Mouse (Mus musculus) adrenal gland, postnatal 10 days (tissue): Measurements from ENCODE around the gene 1810046K07Rik. TPM values are rescaled to one million over a fixed set of nuclear protein-coding genes. Genes with fewer than 3 reads are reported as not detected.

Experiments used
- DNase-seq: peaks from one replicate; pipeline ENCODE4 v3.0.0; 2021; ENCODE audit warnings: mixed read lengths
- total RNA-seq, 2 experiments: library from RNA; stranded (reverse); gene quantifications; 2 replicates each; pipeline ENCODE4 v1.2.3; 2021

The 1810046K07Rik gene
- total RNA-seq, 2 experiments from 2014 or later: 0.51 TPM; not detected in 1

DNA sequence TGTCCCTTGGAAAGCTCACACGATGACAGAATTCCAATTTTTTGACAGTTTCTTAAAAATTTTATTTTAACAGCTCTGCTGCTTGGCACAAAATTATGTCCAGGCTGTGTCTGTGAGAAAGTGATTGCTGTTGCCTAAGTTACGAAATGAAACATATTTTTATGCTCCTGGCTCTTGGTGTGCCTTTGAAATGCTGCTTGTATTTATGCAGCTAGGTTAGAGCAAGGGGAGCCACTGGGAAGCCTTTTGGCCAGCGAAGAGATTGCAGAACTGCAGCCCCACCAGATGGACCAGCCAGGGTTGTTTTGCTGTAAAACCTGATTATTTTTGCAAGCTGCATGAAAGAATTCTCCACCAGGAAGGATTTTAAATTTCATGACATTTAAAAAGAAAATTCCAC lies 23.6 kb downstream of the 1810046K07Rik start:
- no peak for DNase-seq

DNA sequence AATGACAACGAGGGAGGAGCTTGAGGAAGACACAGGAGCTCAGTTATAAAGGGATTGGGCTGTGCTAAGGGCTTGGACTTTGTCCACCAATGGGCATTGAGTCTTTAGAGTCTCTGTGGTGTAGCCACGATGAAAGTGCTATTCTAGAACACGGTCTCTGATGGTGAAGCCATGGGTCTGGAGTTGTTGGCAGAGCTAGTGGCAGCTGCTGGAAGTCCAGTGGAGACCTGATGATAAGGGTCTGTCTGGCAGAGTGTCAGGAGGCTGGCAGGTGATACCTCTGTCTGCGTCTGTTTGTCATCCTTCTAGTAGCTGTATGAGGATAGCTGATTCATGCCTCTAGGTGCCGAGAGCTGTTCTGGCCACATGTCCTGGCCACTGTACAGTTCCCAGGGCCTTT lies 24.7 kb downstream of the 1810046K07Rik start:
- no peak for DNase-seq

DNA sequence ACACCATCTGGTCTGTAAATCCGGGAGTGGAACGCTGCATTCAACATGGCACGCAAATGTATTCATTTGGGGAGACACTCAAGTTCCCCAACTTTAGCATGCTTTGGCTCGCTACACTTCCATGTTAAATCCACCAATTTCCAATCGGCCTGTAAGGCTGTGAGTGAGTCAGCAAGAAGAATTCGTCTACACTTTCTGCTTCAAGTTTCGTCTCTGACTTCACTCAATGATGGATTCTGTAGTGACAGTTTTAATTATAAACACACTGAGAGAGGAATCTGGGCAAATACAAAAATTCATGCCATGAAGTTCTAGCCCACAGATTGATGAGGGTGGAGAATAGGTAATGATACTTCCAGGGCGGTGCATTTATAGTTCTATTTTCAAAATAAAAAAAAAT lies 35.2 kb downstream of the 1810046K07Rik start:
- no peak for DNase-seq

DNA sequence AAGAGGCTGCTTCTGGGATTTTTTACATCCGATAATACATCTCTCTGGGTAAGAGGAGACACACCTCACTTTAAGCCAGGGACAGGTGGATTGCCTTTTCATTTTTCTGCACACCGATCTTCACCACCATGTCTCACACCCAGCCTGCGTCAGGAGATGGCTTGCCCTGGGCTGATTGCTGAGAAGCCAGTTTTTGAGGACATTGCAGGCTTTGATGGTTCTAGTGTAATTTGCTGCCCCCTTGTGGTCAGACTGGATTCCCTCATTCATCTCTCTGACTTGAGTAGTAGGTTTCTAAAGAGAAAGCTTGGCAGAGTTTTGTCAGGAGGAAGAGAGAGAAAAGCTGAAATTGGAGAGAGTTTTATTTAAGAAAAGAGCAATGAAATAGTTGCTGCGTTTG lies 36.0 kb downstream of the 1810046K07Rik start:
- peak; percentile 83 for DNase-seq

DNA sequence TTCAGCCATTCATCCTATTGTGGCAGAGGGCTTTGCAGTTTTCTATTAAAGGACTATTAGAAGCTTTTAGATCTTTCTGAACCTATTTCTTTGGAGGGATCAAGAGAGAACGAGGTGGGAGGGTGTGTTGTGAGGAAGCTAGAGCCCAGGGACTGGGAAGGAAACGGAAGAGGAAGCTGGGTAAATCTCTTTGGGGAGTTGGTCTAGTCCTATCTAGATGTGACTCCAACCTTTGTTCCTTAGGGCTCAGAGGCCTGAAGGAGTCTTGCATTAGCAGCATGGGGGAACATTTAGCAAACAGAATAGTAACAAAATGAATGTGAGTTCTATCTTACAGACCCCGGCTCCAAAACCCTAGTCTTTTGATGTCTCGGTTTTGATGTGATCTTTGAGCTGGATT lies 37.7 kb downstream of the 1810046K07Rik start:
- DNase-seq: no peak

DNA sequence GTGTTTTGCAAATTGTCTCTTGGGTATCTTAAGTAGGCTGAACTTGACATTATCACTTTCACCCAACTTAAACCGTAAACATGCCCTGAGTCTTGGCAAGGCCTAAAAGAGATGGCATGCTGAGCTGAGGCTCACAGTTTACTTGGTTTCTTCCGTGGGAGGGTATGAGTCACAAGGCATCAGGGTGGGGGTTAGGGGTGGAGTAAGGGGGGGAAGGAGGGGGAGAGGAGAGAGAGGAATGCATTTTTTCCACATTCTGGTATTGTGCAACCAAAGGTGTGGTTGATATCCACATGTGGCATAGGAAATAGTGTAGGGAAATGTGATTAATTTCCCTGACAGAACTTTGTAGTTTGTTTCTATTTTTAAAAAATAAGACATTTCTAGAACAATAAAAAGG lies 42.6 kb downstream of the 1810046K07Rik start:
- DNase-seq: no peak

DNA sequence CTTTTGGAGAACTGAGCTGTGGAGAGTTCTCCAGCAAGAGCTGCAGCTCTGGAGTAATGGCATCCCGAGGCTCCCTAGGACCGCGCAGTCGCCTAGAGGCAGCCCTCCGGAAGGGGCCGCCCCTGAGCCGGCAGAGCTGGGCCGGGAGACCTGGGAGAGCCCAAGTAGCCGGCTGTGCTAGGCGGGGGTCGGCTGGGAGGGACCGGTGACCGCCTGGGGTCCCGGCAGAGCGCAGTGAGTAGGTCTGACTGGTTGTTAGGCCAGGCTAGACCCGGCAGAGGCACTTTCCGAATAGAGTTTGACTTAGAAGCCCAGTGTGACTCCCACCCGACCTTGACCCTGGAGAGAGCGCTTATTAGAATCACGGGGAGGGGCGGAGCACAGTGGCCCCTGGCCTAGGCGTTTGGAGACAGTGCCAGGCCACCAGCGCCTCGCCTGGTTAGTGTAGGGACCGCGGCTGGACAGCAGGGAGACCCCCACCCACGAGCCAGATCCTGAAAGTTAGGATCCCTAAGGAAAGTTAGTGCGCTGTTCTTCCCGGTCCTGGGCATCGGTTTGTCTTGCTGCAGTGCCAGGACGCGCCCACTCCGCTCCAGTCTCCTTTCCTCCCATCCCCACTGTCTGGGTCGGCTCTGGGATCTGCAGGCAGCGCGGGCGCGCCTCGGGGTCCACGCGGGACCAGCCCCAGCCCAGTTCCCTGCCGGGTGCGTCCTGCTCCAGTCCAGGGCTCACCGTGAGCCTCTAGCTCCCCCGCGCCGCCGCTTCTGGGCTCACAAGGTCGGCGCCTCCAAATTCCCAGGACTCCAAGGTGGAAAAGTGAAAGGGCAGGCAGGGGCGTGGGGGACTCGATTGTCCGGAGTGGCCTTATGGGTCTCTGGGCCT lies 50.0 kb downstream of the 1810046K07Rik start, which contains the start of gene Colca2:
Colca2 (minus strand) TSS at position 70 of the 882 bp plus-strand sequence.
- DNase-seq: peak; percentile 90

DNA sequence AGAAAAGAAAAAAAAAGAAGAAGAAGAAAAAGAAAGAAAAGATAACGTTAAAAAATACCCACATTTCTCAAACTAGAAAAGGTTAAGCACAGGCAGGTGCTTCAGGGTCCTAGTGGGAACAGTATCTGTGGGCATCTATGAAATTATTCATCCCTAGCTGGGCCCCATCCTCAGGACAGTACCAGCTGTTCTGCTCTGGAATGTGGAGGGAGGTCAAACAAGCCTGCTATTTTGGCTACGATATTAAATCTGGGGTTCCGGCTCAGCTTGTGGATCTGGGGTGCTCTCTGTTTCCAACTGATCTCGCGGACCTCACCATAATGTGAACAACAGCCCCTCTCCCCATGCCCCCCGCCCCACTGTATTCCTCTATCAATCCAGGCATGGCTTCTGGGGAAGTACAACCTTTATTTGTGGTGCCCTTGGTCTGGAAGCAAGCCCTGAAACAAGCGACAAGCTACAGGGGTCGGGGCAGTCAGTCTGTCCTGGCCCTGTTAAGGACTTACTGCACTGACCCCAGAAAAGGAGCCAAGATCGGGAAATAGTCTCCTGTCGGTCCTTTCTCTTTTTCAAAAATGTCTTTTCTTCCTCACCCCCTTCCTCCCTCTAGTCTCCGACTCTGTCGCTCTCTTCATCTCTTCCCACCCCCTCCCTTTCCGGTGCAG lies 50.8 kb downstream of the 1810046K07Rik start:
- DNase-seq: no peak

DNA sequence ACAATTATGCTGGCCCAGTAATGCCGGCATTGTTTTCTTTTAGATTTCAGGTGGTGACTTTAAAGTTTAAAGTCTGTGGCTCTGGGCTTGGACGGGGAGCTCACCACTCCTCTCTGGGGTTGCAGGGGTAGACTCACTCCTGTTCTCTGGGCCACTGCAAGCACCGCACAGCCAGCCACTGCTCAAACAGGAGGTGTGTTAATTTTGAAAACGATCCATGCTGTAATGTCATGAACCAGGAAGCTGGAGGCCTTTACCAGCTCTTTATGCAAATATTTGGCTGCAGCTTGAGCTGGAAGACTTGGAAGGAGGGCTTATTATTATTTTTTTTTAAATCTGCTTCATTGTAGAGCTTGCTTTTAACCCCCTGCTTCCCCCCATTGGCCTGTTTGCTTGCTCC lies 54.0 kb downstream of the 1810046K07Rik start:
- peak; percentile 31 for DNase-seq

DNA sequence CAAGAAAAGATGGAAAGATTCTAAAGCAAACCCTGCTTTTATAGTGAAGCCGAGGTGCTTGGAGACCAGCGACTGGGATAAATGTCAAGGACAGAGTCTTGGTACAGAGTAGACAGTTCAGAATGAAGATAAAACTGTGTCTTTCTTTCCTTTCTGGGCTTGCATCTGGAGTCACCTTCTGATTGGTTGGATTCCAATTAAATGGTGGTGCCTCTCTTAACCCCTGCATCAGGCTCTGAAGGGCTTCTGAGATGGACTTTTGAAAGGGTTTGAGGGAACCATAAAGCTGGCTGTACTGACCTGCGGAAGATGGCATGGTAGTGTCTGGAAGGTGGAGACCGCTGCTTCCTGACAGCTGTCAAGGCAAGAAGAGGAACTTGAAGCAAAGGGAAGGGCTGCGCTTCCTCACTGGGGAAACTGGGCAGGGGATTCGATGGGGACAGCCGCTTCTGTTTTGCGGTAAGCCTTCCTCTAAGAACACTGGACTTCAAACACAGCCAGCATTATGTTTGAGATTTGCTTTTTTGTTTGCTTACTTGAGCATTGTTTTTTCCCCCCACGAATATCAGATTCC lies 55.0 kb downstream of the 1810046K07Rik start:
- peak; percentile 18 for DNase-seq

DNA sequence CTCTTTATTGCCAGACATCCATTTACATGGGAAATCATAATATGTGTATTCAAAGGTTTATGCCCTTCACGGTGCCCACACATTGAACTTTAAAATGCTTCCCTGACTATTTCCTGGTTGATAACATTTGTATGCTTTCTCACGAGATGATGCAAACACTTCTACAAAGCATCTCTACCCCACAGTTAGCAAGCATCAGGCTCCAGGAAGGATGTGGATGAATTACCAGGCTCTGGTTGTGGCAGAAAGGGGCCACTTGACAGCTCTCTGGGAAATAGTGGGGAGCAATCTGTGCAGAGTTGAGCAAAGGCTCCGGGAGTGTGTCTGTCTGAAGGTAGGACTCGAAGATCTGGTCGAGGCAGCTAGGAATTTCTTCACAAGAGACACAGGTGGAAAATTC lies 56.6 kb downstream of the 1810046K07Rik start:
- DNase-seq: no peak

DNA sequence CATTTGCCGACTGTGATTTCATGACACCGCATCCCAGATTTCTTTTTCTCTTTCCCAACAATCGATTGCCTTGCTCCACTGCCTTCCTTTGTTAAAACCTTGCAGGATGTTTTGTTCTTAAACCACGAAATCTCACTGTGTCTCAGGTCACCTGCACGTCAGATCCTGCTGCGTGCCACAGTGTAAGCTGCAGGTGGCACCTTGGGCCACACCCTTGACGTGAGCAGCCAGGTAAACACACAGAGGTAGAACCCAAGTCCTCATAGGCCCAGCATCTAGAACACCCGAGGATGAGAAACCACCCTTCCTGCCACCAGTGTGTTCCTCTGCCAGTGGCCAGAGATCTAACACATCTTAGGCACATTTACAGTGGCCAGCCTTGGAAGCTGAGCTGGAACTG lies 57.6 kb downstream of the 1810046K07Rik start:
- DNase-seq: no peak

DNA sequence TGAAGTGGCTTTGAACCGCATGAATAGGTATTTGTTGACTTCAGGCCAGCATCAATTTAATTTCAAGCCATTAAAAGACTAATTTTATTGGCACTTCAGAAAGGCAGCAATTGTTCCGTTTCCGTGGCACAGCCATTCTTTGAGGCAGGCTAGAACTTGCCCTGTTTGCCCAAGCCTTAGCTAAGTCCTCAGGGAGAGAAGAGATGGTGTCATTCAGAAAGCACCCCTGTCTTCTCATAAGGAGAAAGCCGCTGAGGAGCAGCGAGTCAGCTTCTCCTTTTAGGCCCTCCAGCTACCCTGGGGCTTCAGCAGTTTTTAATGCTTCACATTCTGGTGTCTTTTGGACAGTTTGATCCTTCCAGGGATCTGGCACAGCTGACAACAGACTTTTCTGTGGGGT lies 59.9 kb downstream of the 1810046K07Rik start:
- no peak for DNase-seq

DNA sequence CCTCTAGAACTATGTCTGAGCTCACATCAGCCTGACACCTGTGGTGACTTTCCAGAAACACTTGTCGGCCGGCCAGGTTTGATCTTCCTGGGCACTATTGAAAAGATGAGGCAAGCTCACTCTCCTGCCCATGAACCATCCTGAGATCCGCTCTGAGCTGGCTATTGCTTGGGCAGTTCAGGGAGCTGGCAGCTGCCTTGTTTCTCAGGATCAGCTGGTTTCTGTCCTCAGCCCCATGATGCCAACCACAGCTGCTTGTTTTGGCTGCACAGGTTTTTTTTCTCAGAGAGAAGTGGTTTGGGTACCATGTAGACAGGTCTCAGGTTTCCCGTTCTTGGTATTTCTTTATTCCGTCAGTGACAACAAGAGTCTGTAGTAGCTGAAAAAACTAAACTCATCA lies 70.3 kb downstream of the 1810046K07Rik start:
- no peak for DNase-seq

DNA sequence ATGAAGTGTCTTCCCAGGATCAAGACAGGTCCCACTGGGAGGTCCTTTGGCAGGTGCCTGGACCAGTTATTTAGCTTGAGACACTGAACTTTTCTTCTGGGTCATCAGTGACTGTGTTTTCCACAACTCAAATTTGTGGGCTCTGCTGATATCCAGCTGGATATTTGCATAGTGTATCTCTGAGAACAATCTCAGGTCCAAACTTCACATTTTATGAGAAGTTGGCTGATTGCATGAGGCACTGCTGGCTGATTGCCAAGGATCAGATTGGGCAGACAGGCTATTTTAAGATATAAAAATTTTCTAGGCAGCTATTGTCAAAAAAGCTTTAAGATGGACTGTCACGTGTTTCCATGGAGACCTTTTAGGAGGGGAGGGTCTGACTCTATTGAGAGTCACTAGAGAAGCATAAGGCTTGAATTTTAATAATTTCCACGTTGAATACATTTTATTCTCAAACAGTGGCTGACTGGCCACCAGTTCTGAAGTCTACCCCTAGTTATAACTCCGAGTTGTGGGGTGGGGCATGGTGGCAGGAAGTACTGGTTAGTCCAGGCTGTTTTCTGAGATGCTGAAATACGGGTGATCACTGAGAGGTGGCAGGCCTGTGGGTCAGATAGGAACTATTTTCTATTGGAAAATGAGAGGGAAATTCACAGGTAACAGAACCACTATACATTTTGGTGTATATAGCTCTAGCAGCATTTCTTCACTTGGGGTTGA lies 71.8 kb downstream of the 1810046K07Rik start:
- peak; percentile 40 for DNase-seq

Other genes with a start within 250 kb of the 1810046K07Rik start
- not detected for gene 4833427G06Rik, start 226.8 kb downstream of the 1810046K07Rik start, total RNA-seq
- not detected for gene Gm32742, start 163.4 kb downstream of the 1810046K07Rik start, total RNA-seq
- gene Pou2af1, start 115.2 kb downstream of the 1810046K07Rik start, total RNA-seq: 1 to 10 TPM; 1.8 to 3.0 TPM
- gene Colca2, start 50.3 kb downstream of the 1810046K07Rik start, total RNA-seq: 1 to 10 TPM; 2.4 to 2.9 TPM